Mouse (Mus musculus) limb, embryonic 10.5 days (tissue): ENCODE results near the gene D930007J09Rik. TPM values are rescaled to one million over a fixed set of nuclear protein-coding genes. Genes with fewer than 3 reads are reported as not detected.
A peak's percentile ranks its signal among the peaks of the same experiment; 100 is the strongest.

Experiments
- DNase-seq: peaks from one replicate; pipeline ENCODE4 v3.0.0-alpha.2; 2017; ENCODE audit warnings: low spot score
- H3K27ac ChIP-seq: fragments of 300-500 bp; sonication (generic); 2 replicates; pipeline ENCODE4 v1.5.1; 2016; ENCODE audit warnings: mild to moderate bottlenecking
- H3K27me3 ChIP-seq: fragments of 300-500 bp; sonication (generic); 2 replicates; pipeline ENCODE4 v1.6.1; 2016; ENCODE audit warnings: low read depth, mild to moderate bottlenecking; ENCODE audit not compliant: poor library complexity, severe bottlenecking
- H3K36me3 ChIP-seq: fragments of 300-500 bp; sonication (generic); 2 replicates; pipeline ENCODE4 v1.6.1; 2016; ENCODE audit warnings: mild to moderate bottlenecking, moderate library complexity
- H3K4me1 ChIP-seq: fragments of 300-500 bp; sonication (generic); 2 replicates; pipeline ENCODE4 v1.6.1; 2016
- H3K4me3 ChIP-seq: fragments of 300-500 bp; sonication (generic); 2 replicates; pipeline ENCODE4 v1.5.1; 2016; ENCODE audit warnings: mild to moderate bottlenecking, moderate library complexity
- H3K9me3 ChIP-seq: fragments of 300-500 bp; sonication (generic); replicated peaks from 2 replicates; pipeline ENCODE4 v1.6.1; 2016; ENCODE audit warnings: mild to moderate bottlenecking
- WGBS: fragments of 180-500 bp; shearing (Covaris S2); methylation state at CpG from one replicate; pipeline ENCODE4 v1.1.7; 2016; 5-methylcytosine and 5-hydroxymethylcytosine counted together
- polyA plus RNA-seq: library from polyadenylated mRNA; unstranded; fragments of >200 nt; fragmentation: Nextera tagmentation; extraction: Ambion mirVana; gene quantifications from 2 replicates; pipeline ENCODE4 v1.2.1, GENCODE M21; 2016

D930007J09Rik gene
- polyA plus RNA-seq, 1 experiment from 2014 or later, result not detected

- DNase-seq, result no peak
Observed at GRCm38 (mm10) chr13:32831505-32832273, 29.0 kb upstream of the D930007J09Rik start.

GRCm38 (mm10) chr13:32828886-32829285, 26.2 kb upstream of the D930007J09Rik start:
- Histone ChIP-seq H3K27ac (no peak overlapping the region), H3K36me3 (no peaks in the 10 kb centered on the region), H3K4me1 (no peaks in the 10 kb centered on the region), H3K27me3 (no peaks in the 10 kb centered on the region), H3K4me3 (no peak overlapping the region), H3K9me3 (no peaks in the 10 kb centered on the region)
- DNase-seq, result no peak
- WGBS, result 87% methylated on average over 4 of the region's 4 CpGs

More at GRCm38 (mm10) chr13:32831505-32832273, 29.0 kb upstream of the D930007J09Rik start:
- no peak overlapping the region for H3K27ac ChIP-seq
- no peaks in the 10 kb centered on the region for H3K9me3 ChIP-seq
- H3K27me3 ChIP-seq, result no peaks in the 10 kb centered on the region
- no peak overlapping the region for H3K4me3 ChIP-seq
- no peaks in the 10 kb centered on the region for H3K36me3 ChIP-seq
- 85% methylated on average over 3 of the region's 3 CpGs for WGBS
- no peaks in the 10 kb centered on the region for H3K4me1 ChIP-seq

- Histone ChIP-seq H3K4me1 (no peaks in the 10 kb centered on the region), H3K36me3 (0 out of 2 replicates have a peak, but pooled peaks cover 3% of the 10 kb centered on the region), H3K27me3 (no peaks in the 10 kb centered on the region), H3K9me3 (no peaks in the 10 kb centered on the region), H3K4me3 (no peak overlapping the region), H3K27ac (no peak overlapping the region)
- WGBS, result 63% methylated on average over 4 of the region's 4 CpGs
- DNase-seq, result peak; percentile 63
Observed at GRCm38 (mm10) chr13:32827951-32828350, 25.3 kb upstream of the D930007J09Rik start.

- H3K9me3 ChIP-seq, result no peaks in the 10 kb centered on the region
- H3K36me3 ChIP-seq, result peaks cover 8% of the 10 kb centered on the region; the same call in 1 of the 2 replicates
- 81% methylated on average over 3 of the region's 3 CpGs for WGBS
- no peak overlapping the region for H3K4me3 ChIP-seq
- no peak overlapping the region for H3K27ac ChIP-seq
- no peaks in the 10 kb centered on the region for H3K27me3 ChIP-seq
- H3K4me1 ChIP-seq, result no peaks in the 10 kb centered on the region
- DNase-seq, result no peak
Observed at GRCm38 (mm10) chr13:32827111-32827822, 24.6 kb upstream of the D930007J09Rik start.

- Histone ChIP-seq H3K27me3 (no peaks in the 10 kb centered on the region), H3K4me1 (no peaks in the 10 kb centered on the region), H3K36me3 (peaks cover 22% of the 10 kb centered on the region), H3K9me3 (no peaks in the 10 kb centered on the region), H3K4me3 (no peak overlapping the region), H3K27ac (no peak overlapping the region)
- DNase-seq, result no peak
- 91% methylated on average over 8 of the region's 8 CpGs for WGBS
Observed at GRCm38 (mm10) chr13:32825546-32825945, 22.9 kb upstream of the D930007J09Rik start.

- H3K27me3 ChIP-seq, result no peaks in the 10 kb centered on the region
- WGBS, result 86% methylated on average over 6 of the region's 6 CpGs
- H3K4me3 ChIP-seq, result no peak overlapping the region
- DNase-seq, result no peak
- no peaks in the 10 kb centered on the region for H3K9me3 ChIP-seq
- H3K36me3 ChIP-seq, result peaks cover 31% of the 10 kb centered on the region
- H3K27ac ChIP-seq, result no peak overlapping the region
- no peaks in the 10 kb centered on the region for H3K4me1 ChIP-seq
Observed at GRCm38 (mm10) chr13:32824377-32825330, 22.0 kb upstream of the D930007J09Rik start.

- H3K9me3 ChIP-seq, result no peaks in the 10 kb centered on the region
- H3K27me3 ChIP-seq, result no peaks in the 10 kb centered on the region
- 88% methylated on average over 6 of the region's 6 CpGs for WGBS
- DNase-seq, result no peak
- H3K4me3 ChIP-seq, result no peak overlapping the region
- peaks cover 44% of the 10 kb centered on the region for H3K36me3 ChIP-seq
- H3K27ac ChIP-seq, result no peak overlapping the region
- no peaks in the 10 kb centered on the region for H3K4me1 ChIP-seq
Observed at GRCm38 (mm10) chr13:32823126-32823525, 20.5 kb upstream of the D930007J09Rik start.

GRCm38 (mm10) chr13:32821671-32822070, 19.0 kb upstream of the D930007J09Rik start:
- 92% methylated on average over 4 of the region's 4 CpGs for WGBS
- Histone ChIP-seq H3K27ac (no peak overlapping the region), H3K9me3 (no peaks in the 10 kb centered on the region), H3K36me3 (peaks cover 57% of the 10 kb centered on the region), H3K27me3 (no peaks in the 10 kb centered on the region), H3K4me1 (no peaks in the 10 kb centered on the region), H3K4me3 (no peak overlapping the region)
- DNase-seq, result no peak

- H3K4me3 ChIP-seq, result no peak overlapping the region
- H3K27me3 ChIP-seq, result no peaks in the 10 kb centered on the region
- no peaks in the 10 kb centered on the region for H3K9me3 ChIP-seq
- DNase-seq, result no peak
- no peaks in the 10 kb centered on the region for H3K4me1 ChIP-seq
- peaks cover 64% of the 10 kb centered on the region for H3K36me3 ChIP-seq
- H3K27ac ChIP-seq, result no peak overlapping the region
- WGBS, result 96% methylated on average over 5 of the region's 5 CpGs
Observed at GRCm38 (mm10) chr13:32819926-32820325, 17.3 kb upstream of the D930007J09Rik start.

- no peaks in the 10 kb centered on the region for H3K4me1 ChIP-seq
- peaks cover 67% of the 10 kb centered on the region for H3K36me3 ChIP-seq
- no peak overlapping the region for H3K4me3 ChIP-seq
- H3K9me3 ChIP-seq, result no peaks in the 10 kb centered on the region
- DNase-seq, result no peak
- H3K27me3 ChIP-seq, result no peaks in the 10 kb centered on the region
- H3K27ac ChIP-seq, result no peak overlapping the region
- WGBS, result 93% methylated on average over 3 of the region's 3 CpGs
Observed at GRCm38 (mm10) chr13:32819241-32819640, 16.6 kb upstream of the D930007J09Rik start.

- no peak overlapping the region for H3K4me3 ChIP-seq
- H3K4me1 ChIP-seq, result peaks cover 15% of the 10 kb centered on the region
- H3K27ac ChIP-seq, result no peak overlapping the region
- WGBS, result 91% methylated on average over 3 of the region's 3 CpGs
- no peaks in the 10 kb centered on the region for H3K27me3 ChIP-seq
- DNase-seq, result no peak
- peaks cover 41% of the 10 kb centered on the region for H3K36me3 ChIP-seq
- H3K9me3 ChIP-seq, result no peaks in the 10 kb centered on the region
Observed at GRCm38 (mm10) chr13:32807624-32808023, 5.0 kb upstream of the D930007J09Rik start.

- no peak overlapping the region for H3K4me3 ChIP-seq
- WGBS, result 88% methylated on average over 7 of the region's 7 CpGs
- no peak overlapping the region for H3K27ac ChIP-seq
- peaks cover 22% of the 10 kb centered on the region for H3K4me1 ChIP-seq
- peaks cover 41% of the 10 kb centered on the region for H3K36me3 ChIP-seq
- H3K9me3 ChIP-seq, result no peaks in the 10 kb centered on the region
- DNase-seq, result no peak
- H3K27me3 ChIP-seq, result no peaks in the 10 kb centered on the region
Observed at GRCm38 (mm10) chr13:32806820-32807219, 4.2 kb upstream of the D930007J09Rik start.
